26 mouse cellular contexts compared by ENCODE assay signal in genomic region chr7:51775968-51776367, GRCm38 (mm10).
"Had no signal": no experiment of that assay in that cellular context is flagged by ENCODE, and none has a peak within 500 bp of the region (broad histone marks: within the 10 kb centered on the region; RNA-seq: fewer than 3 reads in every experiment).

No protein-coding gene starts in this region.

- H3K9me3 ChIP-seq: heart, embryonic 10.5 days; heart, embryonic 12.5 days; hindbrain, embryonic 10.5 days; hindbrain, embryonic 12.5 days; kidney, embryonic 15.5 days; limb, embryonic 10.5 days; limb, embryonic 12.5 days; liver, embryonic 13.5 days had no signal

- H3K36me3 ChIP-seq: heart, embryonic 10.5 days; heart, embryonic 12.5 days; hindbrain, embryonic 10.5 days; hindbrain, embryonic 12.5 days; kidney, embryonic 15.5 days; limb, embryonic 10.5 days; limb, embryonic 12.5 days; liver, embryonic 13.5 days had no signal

- H3K9ac ChIP-seq: heart, embryonic 12.5 days; hindbrain, embryonic 12.5 days; hindbrain, embryonic 14.5 days; kidney, embryonic 15.5 days; limb, embryonic 12.5 days; liver, embryonic 13.5 days had no signal

- H3K27ac ChIP-seq: gastrocnemius, adult 2 months; heart, embryonic 10.5 days; hindbrain, embryonic 10.5 days; hindbrain, embryonic 12.5 days; hindbrain, embryonic 14.5 days; kidney, embryonic 15.5 days; kidney, postnatal 0 days; layer of hippocampus, adult 2 months; limb, embryonic 10.5 days; limb, embryonic 12.5 days; liver, embryonic 13.5 days had no signal

- H3K4me1 ChIP-seq: heart, embryonic 10.5 days; heart, embryonic 12.5 days; kidney, embryonic 15.5 days; liver, embryonic 13.5 days had no signal

- DNase-seq: gastrocnemius, adult 2 months; gastrocnemius, postnatal 10 days; gastrocnemius, postnatal 25 days; heart, adult 18-20 months; heart, postnatal 10 days; heart, postnatal 4 days; kidney, adult 11 months; kidney, adult 2 months; kidney, adult 9 months; kidney, postnatal 14 days; kidney, postnatal 36 days; liver; liver, embryonic 13.5 days had no signal

- ATAC-seq: hindbrain, embryonic 16.5 days; inflammation-experienced regulatory T-cells, adult 6 months had no signal

- H3K4me2 ChIP-seq: heart, embryonic 12.5 days; hindbrain, embryonic 12.5 days; hindbrain, embryonic 14.5 days; kidney, embryonic 15.5 days; limb, embryonic 12.5 days; liver, embryonic 11.5 days; liver, embryonic 13.5 days had no signal

- H3K27me3 ChIP-seq: heart, embryonic 12.5 days; hindbrain, embryonic 12.5 days; limb, embryonic 12.5 days; liver, embryonic 13.5 days had no signal

- H3K4me3 ChIP-seq: gastrocnemius, adult 2 months; heart, embryonic 10.5 days; heart, embryonic 12.5 days; hindbrain, embryonic 10.5 days; hindbrain, embryonic 12.5 days; kidney, embryonic 15.5 days; layer of hippocampus, adult 2 months; limb, embryonic 10.5 days; limb, embryonic 12.5 days; liver, embryonic 13.5 days had no signal
